Mouse (Mus musculus) olfactory bulb, adult 2 months (tissue): Measurements from ENCODE around the gene Tigd4.

Experiments used
- CTCF ChIP-seq: fragments of 200-500 bp; IDR thresholded peaks from 2 replicates; pipeline ENCODE4 v1.5.1; 2012; ENCODE audit warnings: low read depth, mild to moderate bottlenecking, low read length, moderate library complexity; ENCODE audit not compliant: insufficient read depth
- POLR2A ChIP-seq: fragments of 200-500 bp; IDR thresholded peaks from 2 replicates; pipeline ENCODE4 v1.6.1; 2012; ENCODE audit warnings: mild to moderate bottlenecking, low read depth, low read length, moderate library complexity; ENCODE audit not compliant: insufficient read depth

GRCm38 (mm10) chr3:84568540-84568939 lies 24.8 kb upstream of the Tigd4 start:
- TF ChIP-seq CTCF (no peak), POLR2A (no peak)
